Mouse (Mus musculus): ENCODE measurements around the gene L2hgdh. TPM values are rescaled to one million over a fixed set of nuclear protein-coding genes. Genes with fewer than 3 reads are reported as not detected.

L2hgdh gene
- 1 to 10 TPM; 2.8 to 3.1 TPM for total RNA-seq (2023)

DNA sequence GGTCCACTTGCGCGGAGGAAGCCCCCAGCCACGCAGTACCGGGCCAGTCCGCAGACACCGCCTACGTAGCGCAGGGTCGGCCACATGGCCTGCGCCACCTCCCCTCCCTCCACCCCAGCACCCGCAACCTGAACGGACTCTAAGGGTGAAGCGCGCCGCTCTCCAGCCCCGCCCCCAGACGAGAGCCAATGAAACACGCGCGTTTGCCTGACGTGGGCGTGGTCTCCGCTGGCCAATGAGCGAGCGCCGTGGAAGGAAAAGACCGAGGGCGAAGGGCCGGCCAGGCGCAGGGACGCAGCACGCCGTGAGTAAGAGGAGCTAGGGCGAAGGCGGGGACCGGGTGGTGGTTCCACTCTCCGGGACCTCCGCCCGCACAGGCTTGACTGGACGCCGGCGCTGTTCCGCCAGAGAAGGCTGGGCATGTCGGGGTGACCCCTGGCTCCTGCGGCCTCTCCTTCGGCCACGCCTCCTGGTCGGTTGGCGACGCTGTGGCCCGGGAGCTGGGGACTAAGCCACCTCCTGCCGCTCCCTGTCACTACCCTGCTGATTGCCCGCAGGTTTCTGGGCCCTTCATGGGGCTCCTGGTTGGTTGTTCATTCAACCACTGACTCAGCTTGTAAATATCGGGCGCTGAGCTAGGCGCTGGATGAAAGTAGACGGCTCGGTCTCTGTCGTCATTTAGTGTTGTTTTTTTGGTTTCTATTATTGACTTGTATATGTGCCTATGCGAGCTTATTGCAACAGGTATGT is at the start of gene L2hgdh, which contains the start of gene Atp5s:
L2hgdh (minus strand) TSS at position 163 of the 750 bp plus-strand sequence.
Atp5s (plus strand) TSS at position 240 of the 750 bp plus-strand sequence.

DNA sequence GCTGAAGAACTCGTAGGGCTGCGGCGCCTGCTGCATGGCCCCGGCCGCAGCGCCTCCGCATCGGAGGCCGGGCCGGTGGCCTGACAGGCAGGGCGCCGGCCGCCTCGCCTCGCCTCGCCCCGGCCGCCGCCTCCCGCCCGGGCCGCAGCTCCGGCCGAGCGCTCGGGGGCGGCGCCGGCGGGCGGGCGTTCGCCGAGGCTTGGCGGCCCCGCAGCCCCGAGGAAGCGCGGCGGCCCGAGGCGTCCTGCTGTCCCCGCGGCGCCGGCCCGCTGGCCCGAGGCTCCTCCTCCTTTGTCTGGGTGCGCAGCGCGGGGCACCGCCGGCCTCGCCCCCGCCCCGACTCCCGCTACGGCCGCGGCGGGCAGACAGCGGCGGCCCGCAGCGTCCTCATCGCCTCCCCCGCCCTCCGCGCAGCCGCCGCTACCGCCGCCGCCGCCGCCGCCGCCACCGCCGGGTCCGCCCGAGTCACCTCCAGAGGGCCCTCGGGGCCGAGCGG is 43.1 kb downstream of the L2hgdh start, which contains the start of gene Sos2:
Sos2 (minus strand) TSS at position 287 of the 496 bp plus-strand sequence.

Other genes starting within 250 kb of the L2hgdh start
- gene Vcpkmt, start 141.8 kb downstream of the L2hgdh start, total RNA-seq (2023): 1 to 10 TPM; 3.4 to 4.0 TPM
- 10 to 100 TPM; 71.4 to 79.7 TPM for gene Sos2, start 43.0 kb downstream of the L2hgdh start, total RNA-seq (2023)
- 1 to 10 TPM; 3.2 to 3.3 TPM for gene Atp5s, start 77 bp upstream of the L2hgdh start, total RNA-seq (2023)
- not detected for gene Cdkl1, start 66.4 kb upstream of the L2hgdh start, total RNA-seq (2023)
- gene Atl1, start 167.7 kb upstream of the L2hgdh start, total RNA-seq (2023): 1 to 10 TPM; 1.0 to 1.5 TPM
- 10 to 100 TPM; 10.6 to 13.7 TPM for gene Map4k5, start 168.3 kb upstream of the L2hgdh start, total RNA-seq (2023)